Mouse (Mus musculus) liver, embryonic 11.5 days (tissue): Measurements from ENCODE around the gene Gm13119. TPM values are rescaled to one million over a fixed set of nuclear protein-coding genes. Genes with fewer than 3 reads are reported as not detected.
"Not testable (repeated sequence)": the region's sequence is repeated elsewhere in the genome, so short reads cannot be mapped to it uniquely, and the experiment has no call there.

Experiments
- ATAC-seq: fragments of 200-750 bp; cut with Nextera tagmentation; replicated peaks from 2 replicates; pipeline ENCODE4 v1.8.0; 2017; ENCODE audit warnings: moderate number of reproducible peaks, mild to moderate bottlenecking, moderate TSS enrichment, moderate library complexity; ENCODE audit not compliant: low FRiP score
- DNase-seq: peaks from one replicate; pipeline ENCODE4 v3.0.0-alpha.2; 2017; ENCODE audit warnings: low spot score
- H3K27ac ChIP-seq: fragments of 300-500 bp; sonication (generic); 2 replicates; pipeline ENCODE4 v1.5.1; 2014; ENCODE audit warnings: mild to moderate bottlenecking, low read depth, low read length, control low read depth
- H3K27me3 ChIP-seq: fragments of 300-500 bp; sonication (generic); replicated peaks from 2 replicates; pipeline ENCODE4 v1.6.1; 2014; ENCODE audit warnings: low read length, mixed read lengths; ENCODE audit not compliant: control insufficient read depth, insufficient read depth
- H3K36me3 ChIP-seq: fragments of 300-500 bp; sonication (generic); 2 replicates; pipeline ENCODE4 v1.6.1; 2014; ENCODE audit warnings: mild to moderate bottlenecking, low read length, moderate library complexity, mixed read lengths; ENCODE audit not compliant: control insufficient read depth, insufficient read depth
- H3K4me1 ChIP-seq: fragments of 300-500 bp; sonication (generic); replicated peaks from 2 replicates; pipeline ENCODE4 v1.6.1; 2014; ENCODE audit warnings: low read length, mixed read lengths; ENCODE audit not compliant: control insufficient read depth, insufficient read depth
- H3K4me2 ChIP-seq: fragments of 300-500 bp; sonication (generic); 2 replicates; pipeline ENCODE4 v1.6.1; 2014; ENCODE audit warnings: mild to moderate bottlenecking, control low read depth, moderate library complexity
- H3K4me3 ChIP-seq: fragments of 300-500 bp; sonication (generic); 2 replicates; pipeline ENCODE4 v1.5.1; 2014; ENCODE audit warnings: low read depth, low read length, control low read depth
- H3K9ac ChIP-seq: fragments of 300-500 bp; sonication (generic); 2 replicates; pipeline ENCODE4 v1.6.1; 2014; ENCODE audit warnings: low read depth, low read length, control low read depth
- H3K9me3 ChIP-seq: fragments of 300-500 bp; sonication (generic); 2 replicates; pipeline ENCODE4 v1.6.1; 2016; ENCODE audit warnings: low read length, inconsistent platforms, mixed read lengths; ENCODE audit not compliant: control insufficient read depth
- WGBS: fragments of 180-500 bp; shearing (Covaris S2); extraction: QIAGEN DNeasy Blood & Tissue Kit; methylation state at CpG from one replicate; pipeline ENCODE4 v1.1.7; 2014; 5-methylcytosine and 5-hydroxymethylcytosine counted together
- polyA plus RNA-seq: library from polyadenylated mRNA; unstranded; fragments of >200 nt; fragmentation: Nextera tagmentation; extraction: Ambion mirVana; gene quantifications from 2 replicates; pipeline ENCODE4 v1.2.1, GENCODE M21; 2014

Gm13119 gene
- polyA plus RNA-seq = not detected in 2 replicates

DNA sequence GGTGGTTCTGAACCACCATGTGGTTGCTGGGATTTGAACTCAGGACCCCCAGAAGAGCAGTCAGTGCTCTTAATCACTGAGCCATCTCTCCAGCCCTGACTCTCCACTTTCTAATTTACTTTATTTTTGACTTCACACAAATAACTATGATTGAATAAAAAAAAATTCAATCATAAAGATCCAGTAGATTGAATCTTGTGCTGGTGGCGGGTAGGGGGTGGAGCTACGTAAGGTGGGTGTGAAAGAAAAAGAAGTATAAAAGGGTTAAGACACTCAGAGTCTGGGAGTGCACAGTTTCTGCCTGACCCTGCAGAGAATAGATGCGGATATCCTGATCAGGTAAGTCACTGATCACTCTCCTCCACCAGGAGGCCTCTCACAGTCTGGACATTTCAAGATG lies at the start of gene Gm13119:
TSS of gene Gm13119 (plus strand) at position 301 of the 400 bp plus-strand sequence.
- not testable (repeated sequence) for H3K36me3 ChIP-seq, H3K4me3 ChIP-seq, H3K27me3 ChIP-seq, DNase-seq, H3K4me1 ChIP-seq, H3K9ac ChIP-seq, H3K4me2 ChIP-seq, ATAC-seq, H3K9me3 ChIP-seq, H3K27ac ChIP-seq
- 91% methylated on average over 3 of the region's 3 CpGs for WGBS

DNA sequence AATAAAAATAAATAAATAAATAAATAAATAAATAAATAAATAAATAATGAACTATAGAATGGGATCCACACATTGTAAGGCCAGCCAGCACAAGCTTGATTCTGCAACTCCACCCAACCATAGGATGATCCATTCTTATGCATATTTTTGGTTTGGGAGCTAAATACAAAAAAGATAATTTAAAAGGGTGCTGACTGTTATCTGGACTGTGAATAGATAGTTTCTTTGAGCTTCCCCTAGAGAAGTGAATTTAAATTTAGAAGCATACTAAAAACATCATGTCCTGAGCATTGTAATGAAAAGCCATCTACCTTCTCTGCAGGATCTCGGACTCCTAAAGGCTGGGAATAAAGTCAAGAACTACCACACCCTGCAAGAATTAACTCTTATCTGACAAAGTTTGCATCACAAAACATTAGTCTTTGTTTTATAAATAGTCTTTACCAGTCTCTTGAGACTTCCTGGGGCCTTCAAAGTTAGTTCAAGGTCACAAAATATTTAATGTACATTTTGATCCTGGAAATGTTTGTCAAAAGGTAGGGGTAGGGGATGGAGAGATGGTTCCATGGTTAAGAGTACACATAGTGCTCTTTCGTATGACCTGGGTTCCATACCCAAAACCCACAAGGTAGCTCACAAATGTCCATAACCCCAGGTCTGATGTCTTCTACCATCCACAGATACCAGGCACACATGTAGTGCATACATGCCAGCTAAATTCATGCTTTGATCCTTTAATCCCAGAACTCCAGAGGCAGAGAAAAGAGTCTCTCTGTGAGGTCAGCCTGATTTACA lies 44.9 kb upstream of the Gm13119 start:
- H3K9me3 ChIP-seq, H3K4me1 ChIP-seq, H3K27me3 ChIP-seq, H3K36me3 ChIP-seq, H3K4me3 ChIP-seq, ATAC-seq, DNase-seq, H3K4me2 ChIP-seq, H3K9ac ChIP-seq, H3K27ac ChIP-seq: not testable (repeated sequence)
- 75% methylated on average over 2 of the region's 2 CpGs for WGBS

DNA sequence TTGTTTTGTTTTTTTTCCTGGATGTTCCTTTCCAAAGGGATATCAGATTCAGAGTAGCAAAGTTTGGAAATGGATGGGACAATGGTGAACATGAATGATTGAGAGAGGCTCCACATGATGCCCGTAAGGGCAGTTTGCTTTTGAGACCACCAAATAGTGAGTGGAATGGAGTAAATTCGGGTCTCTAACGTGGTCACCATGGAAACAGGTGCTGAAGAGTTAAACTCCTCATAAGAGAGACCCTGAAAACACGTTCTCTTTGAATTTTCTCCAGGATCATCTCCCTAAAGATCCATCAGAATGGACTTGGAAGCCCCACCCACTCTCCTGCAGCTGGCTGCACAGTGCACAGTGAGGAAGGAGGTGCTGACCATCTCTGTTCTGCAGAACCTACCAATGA lies 27.8 kb upstream of the Gm13119 start, which contains the start of gene Gm13128:
TSS of gene Gm13128 (plus strand) at position 301 of the 400 bp plus-strand sequence.
- H3K4me1 ChIP-seq, ATAC-seq, H3K4me3 ChIP-seq, H3K9ac ChIP-seq, DNase-seq, H3K9me3 ChIP-seq, H3K36me3 ChIP-seq, H3K27ac ChIP-seq, H3K4me2 ChIP-seq, H3K27me3 ChIP-seq: not testable (repeated sequence)
- 60% methylated on average over 4 of the region's 4 CpGs for WGBS

DNA sequence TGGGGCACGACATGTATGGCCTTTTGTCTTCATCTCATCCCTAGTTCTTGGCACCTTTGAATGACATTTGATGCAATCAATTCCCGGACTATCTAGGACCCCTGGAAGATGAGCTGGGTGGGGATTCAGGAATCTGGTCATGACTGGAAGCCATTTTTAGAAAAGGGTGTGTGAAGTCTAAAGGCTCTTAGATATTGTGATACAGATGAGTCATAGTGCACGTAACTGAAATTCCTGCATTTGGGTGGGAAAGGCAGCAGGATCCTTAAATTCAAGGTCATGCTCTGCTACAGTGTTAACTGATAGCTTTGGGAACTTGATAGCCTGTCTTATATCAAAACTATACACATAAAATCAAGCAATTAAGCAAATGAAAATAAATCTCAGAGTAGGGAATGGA lies 21.9 kb upstream of the Gm13119 start:
- H3K36me3 ChIP-seq, DNase-seq, H3K4me3 ChIP-seq, H3K27ac ChIP-seq, H3K27me3 ChIP-seq, H3K9me3 ChIP-seq, H3K9ac ChIP-seq, H3K4me1 ChIP-seq, H3K4me2 ChIP-seq, ATAC-seq: not testable (repeated sequence)
- 78% methylated on average over 2 of the region's 3 CpGs for WGBS

DNA sequence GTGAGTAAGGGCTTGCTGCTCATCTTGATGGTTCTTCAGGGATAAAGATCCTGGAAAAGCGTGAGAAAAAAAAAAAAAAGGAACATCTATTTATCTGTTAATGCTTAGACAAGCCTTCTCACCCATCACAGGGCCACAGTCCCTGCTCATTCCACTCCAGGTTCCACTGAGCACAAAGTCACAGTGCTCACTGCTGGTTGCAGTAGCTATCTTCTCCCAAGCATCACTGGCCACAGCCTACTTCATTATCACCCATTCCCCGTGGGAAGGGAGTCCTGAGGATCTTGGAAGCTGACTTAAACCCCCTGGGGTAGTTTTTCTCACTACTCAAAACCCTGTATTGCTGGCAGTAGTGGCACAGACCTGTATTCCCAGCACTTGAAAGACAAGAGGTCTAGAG lies 20.2 kb downstream of the Gm13119 start, which contains the start of gene Pramef20:
TSS of gene Pramef20 (minus strand) at position 23 of the 400 bp plus-strand sequence.
- DNase-seq (no peak), ATAC-seq (no peak)
- Histone ChIP-seq H3K4me3 (no peak within 1 kb of the TSS), H3K27me3 (no peaks in the 10 kb centered on the region), H3K27ac (no peak within 1 kb of the TSS), H3K9ac (no peak within 1 kb of the TSS), H3K4me2 (no peak within 1 kb of the TSS), H3K36me3 (no peaks in the 10 kb centered on the region), H3K4me1 (no peaks in the 10 kb centered on the region), H3K9me3 (no peaks in the 10 kb centered on the region)
- WGBS = 33% methylated on average over 2 of the region's 2 CpGs

DNA sequence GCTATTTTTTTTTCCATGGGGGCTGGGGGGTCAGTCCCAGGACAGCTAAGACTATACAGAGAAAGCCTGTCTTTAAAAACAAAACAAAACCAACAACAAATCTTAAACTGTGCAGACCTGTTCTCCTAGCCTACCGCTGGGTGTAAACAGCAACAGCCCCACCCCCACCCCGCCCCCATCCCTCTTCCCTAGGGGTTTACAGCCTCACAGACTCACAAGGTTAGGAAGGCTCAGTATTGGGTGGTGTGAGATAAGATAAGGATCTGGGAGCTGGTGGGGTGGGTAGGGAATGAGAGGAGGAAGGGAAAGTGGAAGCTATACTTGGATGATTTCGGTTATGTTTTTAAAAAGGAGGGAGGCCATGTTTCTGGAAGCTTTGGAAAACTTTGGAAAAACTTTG lies 38.6 kb downstream of the Gm13119 start:
- no peak overlapping the region for H3K4me3 ChIP-seq
- no peak overlapping the region for H3K4me2 ChIP-seq
- no peaks in the 10 kb centered on the region for H3K4me1 ChIP-seq
- no peak for DNase-seq
- H3K27ac ChIP-seq = no peak overlapping the region
- 21% methylated on average over 3 of the region's 3 CpGs for WGBS
- no peaks in the 10 kb centered on the region for H3K36me3 ChIP-seq
- ATAC-seq = no peak
- H3K27me3 ChIP-seq = no peaks in the 10 kb centered on the region
- no peak overlapping the region for H3K9ac ChIP-seq
- no peaks in the 10 kb centered on the region for H3K9me3 ChIP-seq

DNA sequence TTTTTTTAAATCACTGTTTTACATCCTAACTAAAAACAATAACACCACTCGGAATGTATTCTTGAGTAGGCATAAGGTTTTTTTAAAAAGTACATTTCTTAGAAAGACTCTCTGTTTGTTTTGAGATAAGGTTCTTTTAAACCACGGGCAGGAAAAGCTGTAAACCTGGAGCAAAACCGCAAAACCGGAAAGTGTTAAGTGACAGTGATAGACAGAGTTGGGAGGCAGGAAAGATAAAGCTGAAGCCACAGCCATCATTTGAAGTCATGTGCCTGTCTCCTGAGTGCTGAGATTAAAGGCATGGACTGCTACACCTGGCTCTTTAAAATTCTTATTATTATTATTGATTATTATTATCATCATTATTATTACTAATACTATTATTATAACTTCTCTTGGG lies 45.0 kb downstream of the Gm13119 start:
- no peak for DNase-seq
- Histone ChIP-seq H3K27ac (no peak overlapping the region), H3K9me3 (no peaks in the 10 kb centered on the region), H3K4me3 (no peak overlapping the region), H3K27me3 (no peaks in the 10 kb centered on the region), H3K36me3 (no peaks in the 10 kb centered on the region), H3K4me1 (no peaks in the 10 kb centered on the region), H3K4me2 (no peak overlapping the region), H3K9ac (no peak overlapping the region)
- WGBS = 13% methylated on average over 4 of the region's 4 CpGs
- no peak for ATAC-seq

DNA sequence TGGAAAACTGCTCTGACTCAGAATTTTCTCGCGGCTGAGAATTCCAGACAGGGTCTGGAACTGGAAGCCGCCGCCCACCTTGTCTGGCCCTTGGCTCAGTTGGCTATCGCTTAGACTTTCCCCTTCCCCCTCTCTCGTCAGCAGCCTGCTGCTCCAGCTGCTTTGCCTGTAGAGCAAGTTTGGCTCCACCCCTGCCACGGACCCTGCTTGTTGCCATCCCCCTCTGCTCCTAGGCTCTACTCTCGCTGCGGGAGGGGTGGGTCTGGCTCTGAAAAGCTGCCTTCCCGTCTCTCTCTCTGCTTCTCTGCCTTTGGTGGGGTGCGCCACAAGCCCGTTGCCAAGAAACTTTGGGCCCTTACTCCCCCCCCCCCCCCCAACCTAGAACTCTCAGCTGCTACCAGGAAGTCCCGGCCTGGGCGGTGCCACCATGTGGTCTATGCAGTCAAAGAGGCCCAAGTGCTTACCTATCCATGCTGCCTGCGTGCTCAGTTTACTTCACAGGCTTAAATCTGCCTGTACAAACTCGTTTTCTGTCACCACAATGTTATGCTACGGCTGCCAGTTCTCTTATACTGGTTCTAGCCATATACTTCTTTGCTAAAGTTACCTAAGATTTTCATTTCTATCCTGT lies 46.8 kb downstream of the Gm13119 start:
- Histone ChIP-seq H3K27ac (no peak overlapping the region), H3K36me3 (no peaks in the 10 kb centered on the region), H3K4me2 (peak overlapping the region; percentile 51), H3K9me3 (no peaks in the 10 kb centered on the region), H3K9ac (no peak overlapping the region), H3K4me3 (peak overlapping the region; percentile 36), H3K4me1 (no peaks in the 10 kb centered on the region), H3K27me3 (no peaks in the 10 kb centered on the region)
- ATAC-seq = peak; percentile 71; the same call in 1 of the 2 replicates
- whole genome bisulfite sequencing = 6% methylated on average over 17 of the region's 17 CpGs
- DNase-seq = peak; percentile 39
